Mouse (Mus musculus) kidney, adult 9 months (tissue): ENCODE measurements around the gene Slc22a22.

Source experiments
- DNase-seq: peaks from one replicate; pipeline ENCODE4 v3.0.0; 2022

Slc22a22 gene

DNA sequence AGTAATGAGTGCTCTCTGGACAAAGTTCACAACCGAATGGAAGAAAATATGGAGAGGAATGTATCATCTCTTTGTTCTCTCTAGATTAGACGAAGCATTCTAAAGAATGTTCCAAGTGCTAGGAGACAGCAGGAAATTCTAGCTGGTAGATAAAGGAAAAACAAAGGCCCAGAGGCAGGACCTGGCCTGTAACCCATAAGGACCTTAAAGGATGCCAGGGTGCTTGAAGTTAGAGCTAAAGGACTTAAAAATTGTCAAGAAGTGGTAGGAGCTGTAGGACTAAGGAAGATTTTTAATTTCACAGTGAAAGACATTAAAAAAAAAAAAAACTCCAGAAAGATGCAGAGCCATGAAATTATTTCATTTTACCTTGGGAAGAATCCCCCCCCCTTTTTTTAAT is at the start of gene Slc22a22:
Gene Slc22a22 (minus strand): TSS at position 101 of the 400 bp plus-strand sequence.
- DNase-seq: no peak

DNA sequence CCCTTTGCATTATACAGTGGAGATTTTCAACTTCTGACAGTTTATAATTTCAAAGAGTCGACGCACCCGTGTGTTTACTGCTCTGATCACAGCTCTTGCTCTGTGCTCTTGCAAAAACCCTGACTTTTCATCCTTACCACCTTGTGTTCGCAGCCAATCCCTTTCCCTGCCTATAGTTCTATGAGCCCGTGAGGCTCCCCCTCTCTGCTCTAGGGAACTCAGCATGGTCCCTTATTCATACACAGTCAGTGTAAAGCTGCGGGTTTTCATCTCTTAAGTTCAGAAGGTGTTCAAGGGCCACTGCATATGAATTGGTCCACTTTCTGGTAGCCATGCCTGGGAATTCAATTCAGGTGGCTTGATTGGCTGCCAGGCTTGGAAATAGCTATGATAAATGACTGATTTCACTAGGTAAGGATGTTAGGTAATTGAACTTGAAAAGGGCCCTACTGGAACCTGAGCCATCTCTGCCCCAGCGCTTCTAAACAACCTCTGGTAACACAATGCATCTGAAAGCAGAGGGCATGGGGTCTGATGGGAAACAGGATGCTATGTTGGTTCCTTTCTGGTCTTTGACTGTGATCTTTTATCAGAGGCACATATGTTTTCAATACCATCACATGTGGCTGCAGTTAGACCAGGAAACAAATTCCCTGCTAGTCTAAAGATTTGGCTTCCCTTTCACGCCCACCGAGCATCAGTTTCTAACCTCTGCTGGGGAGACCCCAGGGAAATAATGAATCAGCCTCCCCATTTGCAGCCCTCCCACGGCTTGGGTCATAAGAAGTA is 46.3 kb upstream of the Slc22a22 start:
- no peak for DNase-seq

DNA sequence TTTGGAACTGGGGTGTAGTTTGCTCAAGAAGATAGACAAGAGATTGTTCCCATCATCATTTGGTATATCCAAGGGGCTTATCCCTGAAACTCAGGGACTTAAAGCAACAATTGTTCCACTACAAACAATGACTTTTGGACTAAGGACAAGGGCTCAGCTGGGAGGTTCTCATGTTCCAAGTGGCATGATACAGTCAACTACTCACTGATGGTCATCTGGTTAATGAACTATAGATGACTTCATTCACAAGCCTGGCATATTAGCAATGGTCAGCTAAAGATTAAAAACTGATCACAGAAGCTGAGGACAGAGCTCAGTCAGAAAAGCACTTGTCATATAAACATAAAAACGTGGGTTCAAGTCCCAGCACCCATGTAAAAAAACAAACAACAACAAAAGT is 44.7 kb upstream of the Slc22a22 start:
- peak; percentile 85 for DNase-seq

DNA sequence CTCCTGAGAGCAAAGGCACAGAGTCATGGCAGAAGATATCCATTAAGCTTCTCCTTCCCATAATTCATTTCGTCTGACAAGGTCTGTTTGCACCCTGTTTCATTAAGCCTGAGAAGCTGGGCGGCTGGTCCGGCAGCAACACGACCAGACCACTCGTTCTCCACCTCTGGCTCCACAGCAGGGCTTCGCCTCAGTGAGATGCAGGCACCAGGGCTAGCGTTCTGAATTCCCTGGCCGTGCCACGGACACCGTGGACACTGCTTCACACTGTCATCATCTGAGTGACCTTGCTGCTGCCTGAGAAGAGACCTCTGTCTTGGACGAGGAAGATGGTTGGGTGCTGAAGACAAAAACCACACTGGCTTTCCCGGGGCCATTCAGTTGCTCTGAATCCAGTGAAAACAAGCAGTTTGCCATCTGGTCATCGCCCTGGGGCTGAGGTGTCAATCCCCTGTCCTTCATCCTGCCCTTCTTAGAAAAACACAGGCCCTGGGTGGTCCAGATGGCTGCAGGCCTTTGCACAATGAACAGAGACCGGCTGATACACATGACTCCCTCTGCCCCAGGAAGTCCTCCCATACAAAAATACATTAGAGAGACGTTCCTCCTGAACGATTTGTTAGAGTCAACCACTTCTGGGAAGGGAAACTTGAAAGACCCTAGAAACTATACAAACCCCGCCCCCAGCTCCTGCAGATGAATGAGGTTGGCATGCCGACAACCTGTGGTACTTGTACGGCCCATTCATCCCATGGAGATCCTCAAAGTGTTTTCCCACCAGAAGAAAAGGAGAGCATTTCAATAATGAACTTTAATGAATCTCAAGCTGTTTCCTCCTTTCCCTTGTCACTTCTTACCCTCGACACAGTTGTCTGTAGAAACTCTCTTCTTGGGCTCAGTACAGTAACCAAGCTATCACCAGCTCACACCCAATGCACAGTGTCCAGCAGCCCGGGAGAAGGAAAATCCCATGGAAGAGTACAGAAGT is 32.1 kb upstream of the Slc22a22 start:
- no peak for DNase-seq

DNA sequence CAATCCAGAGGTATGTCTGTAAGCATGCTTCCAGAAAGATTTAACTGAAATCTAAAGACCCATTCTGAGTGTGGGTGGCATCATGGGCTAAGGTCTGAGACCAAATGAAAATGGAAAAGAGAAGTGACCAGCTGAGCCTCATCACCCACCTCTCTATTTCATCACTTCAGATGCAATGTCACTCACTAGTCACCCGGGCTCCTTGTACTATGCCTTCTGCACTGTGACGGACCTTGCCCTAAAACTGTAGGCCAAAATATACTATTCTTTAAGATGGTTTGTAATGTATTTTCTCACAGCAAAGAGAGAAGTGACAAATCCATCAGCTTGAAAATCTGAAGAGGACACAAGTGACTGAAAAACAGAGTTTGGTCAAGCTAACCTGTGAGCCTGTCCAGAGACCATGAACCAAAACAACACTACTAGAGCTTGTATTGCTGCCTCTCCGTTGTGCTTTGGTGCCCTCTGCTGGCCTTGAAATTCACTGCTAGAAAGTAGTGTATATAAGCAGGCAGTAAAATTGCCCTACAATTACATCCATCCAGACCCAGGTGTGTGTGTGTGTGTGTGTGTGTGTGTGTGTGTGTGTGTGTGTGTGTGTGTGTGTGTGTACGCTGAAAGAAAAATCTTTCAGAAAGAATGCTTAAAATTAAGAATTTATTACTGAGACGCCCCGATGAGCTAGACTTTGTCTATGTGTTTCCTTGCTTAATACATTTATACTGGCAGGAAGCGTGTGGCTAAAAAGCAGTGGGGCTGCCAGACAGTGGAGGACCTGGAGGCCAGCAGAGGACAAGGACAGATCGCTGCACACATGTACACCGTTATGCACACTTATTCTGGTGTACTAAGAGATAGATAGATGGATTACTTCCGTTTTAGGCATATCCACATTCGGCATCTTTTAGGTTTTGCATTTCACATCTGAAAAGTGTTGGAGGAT is 31.1 kb upstream of the Slc22a22 start:
- DNase-seq: peak; percentile 84

DNA sequence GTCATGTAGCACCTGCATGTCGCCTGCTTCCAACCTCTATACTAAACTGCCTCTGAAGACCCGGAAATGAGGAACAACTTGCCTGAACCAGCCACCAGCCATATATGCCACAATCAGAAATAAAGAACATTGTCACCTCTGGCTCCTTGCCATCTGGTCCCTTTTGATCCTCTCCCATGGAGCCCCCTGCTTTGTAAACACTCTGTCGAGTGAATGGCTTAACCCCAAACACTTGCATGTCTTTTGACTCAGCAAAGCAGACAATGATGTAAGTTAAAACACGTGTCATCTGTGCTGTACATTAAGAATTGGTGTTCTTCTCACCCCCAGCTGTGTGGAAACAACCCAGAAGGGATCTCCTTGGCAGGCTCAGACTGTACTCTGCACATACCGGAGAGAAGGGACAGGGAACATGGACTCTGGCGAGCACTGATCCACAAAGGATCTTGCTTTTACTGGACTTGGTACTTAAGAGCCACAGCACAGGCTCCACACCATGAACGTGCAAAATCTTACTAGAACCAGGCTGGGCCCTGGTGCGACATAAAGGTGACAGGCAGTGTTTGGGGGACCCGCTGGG is 26.8 kb upstream of the Slc22a22 start:
- DNase-seq: peak; percentile 76

DNA sequence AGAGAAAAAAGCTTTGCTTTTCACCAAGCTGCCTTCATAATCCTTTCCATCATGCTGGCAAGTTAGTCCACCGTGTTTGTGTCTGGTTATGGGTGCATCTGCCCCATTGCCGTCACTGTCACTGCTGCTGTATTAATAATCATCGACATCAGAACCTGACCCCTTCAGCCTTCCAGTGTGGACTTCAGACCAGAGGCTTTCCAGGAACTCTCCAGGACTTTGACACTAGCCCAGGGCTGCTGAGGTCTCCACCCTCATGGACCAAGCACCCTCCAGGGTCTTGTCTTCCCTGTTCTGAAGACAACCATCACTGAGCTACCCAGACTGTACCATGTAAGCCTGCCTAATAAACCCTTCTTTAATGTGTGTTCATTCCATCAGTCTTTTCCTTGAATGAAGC is 26.2 kb upstream of the Slc22a22 start:
- peak; percentile 59 for DNase-seq

DNA sequence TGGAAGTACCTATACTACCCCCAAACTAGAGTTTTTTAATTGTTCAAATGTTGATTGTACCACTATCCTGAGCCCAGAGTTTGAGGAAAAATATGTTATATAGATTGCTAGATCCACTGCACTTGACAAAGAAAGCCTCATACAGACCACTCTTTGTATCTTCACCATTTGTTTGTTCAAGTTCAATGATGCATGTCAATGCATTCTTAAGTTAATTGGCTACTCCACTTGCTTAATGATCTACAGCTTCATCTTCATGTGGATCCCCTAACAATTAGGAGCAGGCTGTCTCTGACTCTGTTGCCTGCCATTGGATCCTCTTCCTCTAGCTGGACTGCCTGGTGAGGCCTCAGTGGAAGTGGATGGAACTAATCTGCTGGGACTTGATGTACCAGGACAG is 24.1 kb upstream of the Slc22a22 start:
- DNase-seq: peak; percentile 12

DNA sequence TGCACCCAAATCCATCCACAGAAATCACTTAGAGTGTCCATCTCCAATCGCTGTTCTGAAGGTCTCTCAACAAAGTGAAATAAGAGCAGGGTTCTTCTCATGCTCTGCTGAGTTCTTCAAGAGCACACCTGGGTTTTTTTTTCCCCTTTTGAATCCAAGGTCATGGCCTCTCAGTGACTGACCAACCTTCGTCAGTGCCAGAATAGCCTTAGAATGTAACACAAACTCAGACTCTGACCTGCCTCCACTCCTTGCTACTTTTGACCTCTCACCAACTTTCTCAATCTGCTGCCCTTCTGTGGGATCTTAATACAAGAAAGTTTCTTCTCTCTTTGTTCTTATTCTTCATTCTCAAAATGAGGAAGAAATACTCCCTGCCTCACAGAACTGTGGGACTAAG is 18.7 kb upstream of the Slc22a22 start:
- peak; percentile 67 for DNase-seq

DNA sequence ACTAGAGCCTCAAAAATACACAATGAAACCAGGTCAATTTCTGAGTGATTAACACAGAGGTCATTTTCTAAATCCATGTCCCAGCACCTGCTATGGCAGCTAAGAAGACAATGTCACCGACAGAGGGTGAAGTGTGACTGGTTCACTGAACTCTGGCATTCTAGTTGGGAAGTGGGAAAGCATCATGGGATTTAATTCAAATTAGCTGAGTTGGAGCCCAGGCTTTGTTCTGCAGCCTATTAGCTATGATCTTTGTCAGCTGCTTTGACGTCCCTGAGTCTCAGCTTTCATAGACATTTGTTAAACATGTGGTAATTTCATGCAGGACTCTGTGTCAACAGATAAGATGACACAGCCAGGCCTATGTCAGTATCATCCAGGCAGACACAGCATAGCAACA is 5.1 kb upstream of the Slc22a22 start:
- no peak for DNase-seq

DNA sequence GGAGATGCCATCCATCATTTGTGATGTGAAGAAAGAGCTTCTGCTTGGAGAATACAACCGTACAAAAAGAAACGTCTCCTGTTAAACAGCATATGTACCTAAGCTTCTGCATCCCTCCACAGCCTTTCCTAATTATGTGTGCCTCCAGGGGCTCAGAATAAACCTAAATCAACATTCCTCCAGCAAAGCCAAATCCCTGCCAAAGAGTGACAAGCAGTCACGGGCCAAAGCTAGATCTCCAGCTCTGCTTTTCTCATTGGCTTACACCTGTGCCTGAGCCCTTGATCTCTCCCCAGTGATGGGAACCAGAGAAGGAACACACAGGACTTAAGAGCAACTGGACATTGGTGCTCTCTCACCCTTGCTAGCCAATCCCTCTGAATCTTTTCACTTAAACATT is 5.8 kb downstream of the Slc22a22 start:
- no peak for DNase-seq

DNA sequence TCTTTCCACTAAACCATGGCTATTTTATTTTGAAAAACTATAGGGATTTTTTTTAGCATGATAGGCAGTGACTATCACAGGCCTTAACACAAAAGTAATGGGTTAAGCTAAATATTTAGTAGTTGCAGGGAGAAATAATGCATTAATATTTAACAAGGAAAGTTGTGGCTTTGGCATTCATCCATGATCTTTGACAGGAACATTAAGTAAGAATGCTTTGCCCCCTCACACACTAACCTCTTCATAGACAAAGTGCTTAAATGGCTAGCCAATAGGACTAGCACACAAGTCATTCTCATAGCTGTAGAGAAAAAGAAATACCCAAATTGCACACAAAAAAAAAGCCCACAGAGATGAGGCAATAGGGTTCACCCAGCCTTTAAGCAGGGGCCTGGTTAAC is 11.4 kb downstream of the Slc22a22 start:
- peak; percentile 83 for DNase-seq

DNA sequence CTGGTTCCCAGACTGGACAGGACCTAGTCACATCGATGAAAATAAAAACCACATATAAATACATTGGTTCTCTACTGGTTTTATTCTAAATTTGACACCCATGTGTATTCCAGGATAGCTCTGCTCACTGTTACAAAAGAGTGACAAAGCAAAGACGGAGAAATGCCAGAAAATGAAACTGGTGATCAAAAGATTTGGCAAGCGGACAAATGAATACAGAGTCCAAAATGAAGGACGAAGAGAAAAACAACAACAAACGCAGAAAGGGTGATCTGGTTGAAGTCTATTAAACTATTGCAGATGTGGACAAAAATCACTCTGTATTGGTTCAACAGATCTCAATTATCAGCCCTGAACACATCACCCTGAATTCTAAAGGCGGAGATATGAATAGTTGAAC is 12.4 kb downstream of the Slc22a22 start:
- DNase-seq: peak; percentile 82

DNA sequence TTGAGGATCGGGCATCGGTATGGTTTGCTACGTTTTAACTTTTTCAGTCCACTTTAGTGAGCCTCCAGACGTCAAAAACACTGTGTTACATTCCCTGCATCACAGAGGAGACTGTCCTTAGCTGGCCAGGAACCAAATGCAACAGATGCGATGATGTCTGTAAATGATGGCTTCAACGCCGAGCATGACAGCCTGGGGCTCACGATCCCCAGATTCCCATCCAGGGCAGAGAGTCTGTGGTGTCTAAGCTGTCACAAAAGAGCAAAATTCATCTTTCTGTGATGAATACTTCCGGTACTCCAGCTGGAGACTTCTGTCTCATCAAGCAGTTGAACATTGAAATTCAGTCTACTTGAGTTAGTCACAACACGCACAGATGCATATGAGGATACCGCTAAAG is 13.4 kb downstream of the Slc22a22 start:
- no peak for DNase-seq

DNA sequence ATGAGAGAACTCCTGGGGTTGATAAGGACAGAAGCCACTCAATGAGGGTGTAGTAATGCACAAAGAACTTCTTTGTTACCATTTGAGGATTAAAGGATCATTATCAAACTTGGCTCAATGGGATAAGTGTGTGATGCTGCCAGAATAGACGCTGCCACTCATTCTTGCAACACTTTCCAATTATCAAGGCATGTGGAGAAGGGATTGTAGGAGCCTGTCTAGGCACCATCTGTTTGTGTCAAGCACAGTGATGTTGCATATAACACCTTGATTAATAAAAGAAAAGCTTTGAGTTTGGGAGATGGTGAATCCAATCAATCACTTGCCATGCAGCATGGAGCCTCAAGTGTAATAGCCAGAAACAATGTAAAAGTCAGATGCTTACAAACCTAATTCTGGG is 16.1 kb downstream of the Slc22a22 start:
- DNase-seq: no peak

DNA sequence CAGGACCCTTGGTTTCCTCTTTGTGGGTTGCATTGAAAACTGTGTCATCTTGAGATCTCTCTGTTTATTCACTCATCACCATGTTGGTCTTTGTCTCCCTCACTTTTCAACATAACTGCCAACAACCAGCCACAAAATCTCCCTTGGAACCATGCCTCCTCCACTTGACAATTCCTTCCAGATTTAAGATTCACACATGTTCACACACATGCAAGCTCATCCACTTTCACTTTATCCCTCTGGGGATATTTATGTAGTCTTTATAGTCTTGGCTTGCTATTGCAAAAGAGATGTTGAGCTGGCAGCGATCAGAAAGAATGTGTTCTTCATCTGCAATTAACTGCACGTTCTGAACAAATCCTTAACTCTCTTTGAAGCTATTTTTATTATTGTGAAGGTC is 20.1 kb downstream of the Slc22a22 start:
- no peak for DNase-seq

DNA sequence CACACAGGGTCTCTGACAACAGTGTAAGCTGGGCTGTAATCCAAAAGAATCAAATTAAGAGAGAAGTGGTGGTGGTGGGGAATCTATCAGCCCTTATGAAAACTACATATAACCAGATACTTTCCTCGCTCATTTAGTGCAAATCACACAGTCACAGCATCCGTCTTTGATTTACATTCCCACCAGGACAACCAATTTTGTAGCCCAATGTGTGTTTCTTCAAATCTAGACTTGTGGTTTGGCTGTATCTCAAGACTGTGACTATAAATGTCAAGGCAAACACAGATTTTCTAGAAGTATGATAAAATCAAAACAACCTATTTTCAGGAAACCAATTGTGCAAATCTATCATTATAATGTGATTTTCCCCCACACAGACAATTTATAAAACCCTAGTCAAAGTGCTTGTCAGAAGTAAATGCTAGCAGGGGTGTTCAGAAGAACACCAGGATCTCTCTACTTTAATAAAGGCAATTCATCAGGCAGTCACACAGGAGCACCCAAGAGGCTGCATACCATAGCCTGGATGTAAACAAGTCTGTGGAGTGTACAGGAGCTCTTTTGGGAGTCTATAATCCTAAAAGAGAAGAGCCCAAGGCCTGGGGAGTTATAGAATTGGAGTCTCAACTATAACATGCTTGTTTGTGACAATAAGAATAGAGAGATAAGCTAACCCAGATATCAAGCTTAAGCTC is 42.6 kb downstream of the Slc22a22 start:
- no peak for DNase-seq

DNA sequence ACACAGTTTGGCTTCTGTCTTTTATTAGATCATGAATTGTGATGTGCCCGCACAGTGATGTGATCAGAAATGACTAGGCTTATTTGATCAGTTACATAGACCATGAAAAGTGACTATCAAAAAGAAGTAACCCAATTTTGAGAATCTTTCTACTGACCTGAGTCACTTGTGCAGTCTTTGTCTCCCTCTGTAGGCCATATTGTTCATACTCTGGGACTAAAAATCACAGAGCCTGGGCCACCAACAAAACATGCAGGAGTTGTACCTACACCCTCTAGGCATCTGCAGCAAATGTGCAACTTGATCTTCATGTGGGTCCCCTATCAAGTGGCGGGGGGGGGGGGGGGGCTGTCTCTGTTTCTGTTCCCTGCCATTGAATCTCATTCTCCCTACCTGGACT is 68.9 kb downstream of the Slc22a22 start:
- peak; percentile 54 for DNase-seq

DNA sequence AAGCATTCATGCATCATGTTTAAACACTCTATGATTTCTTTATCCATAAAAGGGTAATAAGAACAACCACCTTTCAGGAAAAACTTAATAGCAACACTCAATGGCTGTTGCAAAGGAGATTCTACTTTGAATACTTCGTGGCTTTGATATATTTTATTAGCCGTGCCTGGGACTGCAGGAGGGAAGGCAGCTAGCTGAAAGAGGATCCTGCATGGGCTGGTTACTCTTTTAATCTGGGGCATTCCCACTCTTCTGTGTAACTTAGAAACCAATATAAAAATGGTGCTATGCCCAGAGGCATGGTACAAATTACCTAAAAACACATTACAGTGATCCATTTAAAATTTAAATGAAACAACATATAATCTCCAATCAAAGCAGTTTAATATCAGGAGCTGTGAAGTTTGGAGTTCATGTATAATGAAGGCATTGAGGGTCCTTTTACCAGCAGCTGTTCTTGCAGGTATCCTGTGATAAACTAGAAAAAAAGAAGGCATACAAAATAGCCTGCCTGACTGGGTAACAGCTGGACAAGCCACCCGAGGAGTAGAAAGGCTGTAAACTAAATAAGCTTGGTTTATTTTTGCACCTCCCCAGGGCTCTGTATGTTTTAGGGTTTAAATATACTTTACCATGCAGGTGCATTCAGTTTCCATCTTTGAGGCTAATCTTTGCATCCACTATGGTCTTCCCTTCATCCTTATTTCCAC is 78.8 kb downstream of the Slc22a22 start:
- no peak for DNase-seq

DNA sequence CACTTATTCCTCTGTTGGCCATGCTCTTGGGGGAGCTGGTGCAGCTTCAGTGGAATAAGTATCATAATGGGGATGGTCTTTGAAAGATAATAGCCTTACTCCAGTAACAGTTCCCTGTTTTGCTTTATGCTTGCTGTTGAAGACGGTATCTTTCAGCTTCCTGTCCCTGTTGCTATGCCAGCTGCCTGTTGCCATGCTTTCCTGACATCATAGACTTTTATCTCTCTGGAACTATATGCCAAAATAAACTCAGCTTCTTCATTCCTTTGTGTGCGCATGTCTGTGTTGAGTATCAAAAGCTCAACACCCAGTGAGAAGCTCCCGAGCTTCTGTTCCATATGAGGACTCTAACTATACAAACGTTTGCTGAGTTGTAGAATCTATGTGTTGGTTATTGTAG is 83.4 kb downstream of the Slc22a22 start:
- DNase-seq: no peak

DNA sequence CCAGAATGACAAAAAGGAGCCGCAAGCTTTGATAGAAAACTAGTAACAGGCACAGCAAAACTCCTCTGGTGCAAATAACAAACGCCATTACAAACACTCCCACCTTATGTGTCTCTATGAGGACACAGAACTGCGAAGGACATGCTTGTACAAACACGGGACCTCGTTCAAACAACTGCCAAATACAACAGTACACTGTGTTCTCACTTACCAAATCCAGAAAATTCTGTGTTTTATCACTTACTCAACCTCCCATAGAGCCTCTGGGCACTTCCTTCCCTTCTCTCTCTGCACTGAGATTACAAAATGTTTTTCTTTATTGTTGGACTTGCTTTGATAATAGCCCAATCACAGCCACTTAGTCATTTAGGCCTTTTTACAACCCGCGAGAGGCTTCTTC is 97.0 kb downstream of the Slc22a22 start:
- no peak for DNase-seq
